Mouse (Mus musculus) MEL (cell line): ENCODE data around the gene Slain1.

ENCODE experiments used
- POLR2A ChIP-seq, 2 experiments: IDR thresholded peaks; 2 replicates each; pipeline ENCODE4 v1.6.1; 2011 to 2012; ENCODE audit warnings: low read length in 2 of 2, mild to moderate bottlenecking in 2 of 2, control low read depth in 1 of 2, improper control_type of control experiment in 1 of 2, low read depth in 1 of 2, moderate library complexity in 1 of 2; ENCODE audit not compliant: control insufficient read depth in 1 of 2, insufficient read depth in 1 of 2, poor library complexity in 1 of 2
- USF1 ChIP-seq: IDR thresholded peaks from 2 replicates; pipeline ENCODE4 v1.6.1; 2014; ENCODE audit warnings: low read depth, mild to moderate bottlenecking, inconsistent platforms, low read length, improper control_type of control experiment, moderate library complexity

DNA sequence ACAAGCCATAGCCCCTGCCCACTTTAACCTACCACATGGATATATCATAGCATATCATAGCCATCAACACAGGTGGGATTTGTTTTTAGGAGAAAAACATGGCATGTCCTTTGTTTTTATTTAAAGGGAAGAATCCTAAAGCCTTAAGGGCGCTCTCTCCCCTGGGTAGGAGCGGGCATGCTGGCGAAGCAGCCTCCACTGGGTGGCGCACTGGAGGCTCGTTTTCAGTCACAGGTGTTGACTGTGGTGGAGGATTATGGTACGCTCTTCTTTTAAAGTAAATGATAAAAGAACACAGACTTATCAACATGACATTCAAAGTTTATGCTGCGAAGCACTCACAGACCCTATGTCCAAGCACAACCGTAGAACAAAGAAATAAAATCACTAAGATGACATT lies 19.5 kb upstream of the Slain1 start:
- TF ChIP-seq POLR2A (IDR thresholded peaks at IDR 0.05; ENCODE audit: control insufficient read depth in 1 of 2, insufficient read depth in 1 of 2, low read depth in 1 of 2, low read length in 2 of 2, poor library complexity in 1 of 2) (no peak), USF1 (no peak)
